Mouse (Mus musculus) lung, postnatal 10 days (tissue): Measurements from ENCODE around the gene Majin.
A peak's percentile ranks its signal among the peaks of the same experiment; 100 is the strongest.

ENCODE experiments used
- DNase-seq: peaks from one replicate; pipeline ENCODE4 v3.0.0; 2021

The Majin gene

GRCm38 (mm10) chr19:6230411-6230810 is 46.2 kb downstream of the Majin start:
- no peak for DNase-seq

DNA sequence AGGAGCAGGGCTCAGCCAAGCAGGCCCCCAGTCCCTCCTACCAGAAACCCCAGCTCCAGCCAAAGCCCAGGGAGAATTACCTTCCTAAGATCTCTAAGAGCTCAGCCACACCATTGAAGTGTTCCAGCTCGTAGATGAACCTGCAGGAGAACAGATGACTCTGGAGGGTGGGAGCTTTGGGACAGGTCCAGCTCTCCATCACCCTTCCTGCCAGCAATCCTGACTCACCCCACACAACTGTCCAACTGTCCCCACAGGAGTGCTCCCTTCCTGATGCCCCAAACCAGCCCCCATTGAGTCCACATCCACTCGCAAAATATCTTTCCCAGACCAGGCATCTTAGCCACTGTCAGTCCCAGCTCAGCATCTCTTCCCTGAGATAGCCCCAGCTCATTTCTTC is 46.8 kb downstream of the Majin start:
- DNase-seq: no peak

DNA sequence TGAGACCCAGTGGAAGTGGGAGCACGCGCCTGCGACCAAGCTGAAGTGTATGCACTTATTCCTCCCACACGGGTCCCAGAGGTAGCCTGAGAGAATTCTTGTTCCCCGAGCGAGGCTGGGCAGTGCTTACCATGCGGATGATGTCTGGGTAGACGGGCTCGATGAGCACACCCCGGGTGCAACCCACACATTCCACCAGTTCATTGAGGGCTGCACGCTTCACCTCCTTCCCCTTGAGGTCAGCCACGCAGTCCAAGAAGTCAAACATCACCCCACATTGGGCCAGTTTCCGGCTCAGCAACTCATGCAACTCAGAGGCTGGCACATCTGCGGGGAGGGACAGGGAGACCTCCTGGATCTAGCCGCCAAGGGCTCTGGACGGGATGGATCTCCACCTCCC is 49.5 kb downstream of the Majin start:
- DNase-seq: no peak

- DNase-seq: peak; percentile 25
Measured at GRCm38 (mm10) chr19:6234337-6235083, 50.3 kb downstream of the Majin start.

- DNase-seq: peak; percentile 98
Measured at GRCm38 (mm10) chr19:6235084-6236052, 51.2 kb downstream of the Majin start, which contains the start of gene Ppp2r5b. TSS of gene Ppp2r5b (minus strand) at chr19:6235872.

- peak; percentile 97 for DNase-seq
Measured at GRCm38 (mm10) chr19:6236053-6236441, 51.9 kb downstream of the Majin start.

DNA sequence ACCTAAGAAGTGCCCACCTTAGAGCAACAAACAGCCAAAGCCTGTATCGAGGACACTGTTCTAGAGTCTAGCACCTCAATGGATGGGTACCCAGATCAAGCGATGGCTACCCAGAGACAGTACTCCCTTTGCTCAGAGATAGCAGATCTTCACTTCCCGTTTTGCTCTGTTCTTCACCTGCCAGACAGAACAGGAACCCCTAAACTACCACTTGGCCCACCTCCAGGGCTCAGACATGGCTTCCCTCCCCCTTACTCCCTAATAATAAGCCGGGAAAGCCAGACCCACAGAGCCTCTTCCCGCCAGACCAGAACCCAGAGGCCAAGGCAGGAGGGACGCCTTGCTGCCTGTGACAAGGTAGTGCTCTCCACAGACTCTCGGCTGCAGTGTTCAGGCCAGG is 52.7 kb downstream of the Majin start:
- DNase-seq: peak; percentile 19

- DNase-seq: no peak
Measured at GRCm38 (mm10) chr19:6238740-6239139, 54.6 kb downstream of the Majin start.

- no peak for DNase-seq
Measured at GRCm38 (mm10) chr19:6240136-6240535, 55.9 kb downstream of the Majin start.

DNA sequence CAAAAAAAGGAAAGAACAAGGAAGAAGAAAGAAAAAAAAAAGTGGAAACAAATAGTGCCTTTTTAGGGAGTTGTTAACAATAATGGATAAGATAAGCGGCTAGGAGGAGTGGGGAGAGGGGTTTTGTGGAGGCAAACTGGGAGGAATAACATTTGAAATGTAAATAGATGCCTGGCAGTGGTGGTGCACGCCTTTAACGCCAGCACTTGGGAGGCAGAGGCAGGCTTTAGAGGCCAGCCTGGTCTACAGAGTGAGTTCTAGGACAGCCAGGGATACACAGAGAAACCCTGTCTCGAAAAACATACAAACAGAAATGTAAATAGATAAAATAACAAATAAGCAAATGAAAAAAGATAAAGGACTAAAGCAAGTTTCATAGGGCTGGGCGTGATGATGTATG is 56.5 kb downstream of the Majin start:
- DNase-seq: no peak

DNA sequence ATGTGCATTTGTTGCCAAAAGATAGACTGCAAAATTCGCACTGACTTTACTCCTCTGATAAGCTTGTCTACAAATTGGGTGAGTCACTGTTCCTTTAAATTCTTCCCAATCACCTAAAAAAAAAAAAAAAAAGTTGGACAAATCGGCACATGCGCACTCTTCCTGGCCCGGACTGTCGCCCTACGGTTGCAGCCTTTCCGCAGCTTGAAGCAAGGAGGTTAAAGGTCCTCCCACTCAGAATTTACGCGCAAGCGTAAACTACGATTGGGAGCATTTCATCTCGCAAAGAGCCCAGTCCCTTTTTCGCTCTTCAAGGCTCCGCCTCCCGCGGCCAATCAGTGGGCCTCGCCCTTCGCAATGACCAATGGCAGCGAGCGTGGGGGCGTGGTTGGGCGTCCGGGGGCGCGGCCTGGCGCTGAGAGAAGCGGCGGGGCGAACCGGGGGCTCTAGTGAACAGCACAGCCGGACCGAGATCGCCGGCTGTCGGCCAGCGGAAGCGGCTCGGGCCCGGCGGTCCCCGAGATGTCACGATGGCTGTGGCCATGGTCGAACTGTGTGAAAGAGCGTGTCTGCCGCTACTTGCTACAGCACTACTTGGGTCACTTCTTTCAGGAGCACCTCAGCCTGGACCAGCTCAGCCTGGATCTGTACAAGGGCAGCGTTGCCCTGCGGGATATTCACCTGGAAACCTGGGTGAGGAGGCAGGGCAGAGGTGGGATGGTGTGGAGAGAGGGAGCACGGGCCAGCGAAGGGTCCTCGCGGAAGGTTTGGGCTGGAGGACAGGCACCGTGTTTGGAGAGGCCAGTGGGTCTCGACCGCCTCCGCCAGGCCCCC is 57.3 kb downstream of the Majin start, which contains the start of gene Atg2a:
Gene Atg2a (plus strand): TSS at position 395 of the 834 bp plus-strand sequence.
- peak; percentile 100 for DNase-seq

DNA sequence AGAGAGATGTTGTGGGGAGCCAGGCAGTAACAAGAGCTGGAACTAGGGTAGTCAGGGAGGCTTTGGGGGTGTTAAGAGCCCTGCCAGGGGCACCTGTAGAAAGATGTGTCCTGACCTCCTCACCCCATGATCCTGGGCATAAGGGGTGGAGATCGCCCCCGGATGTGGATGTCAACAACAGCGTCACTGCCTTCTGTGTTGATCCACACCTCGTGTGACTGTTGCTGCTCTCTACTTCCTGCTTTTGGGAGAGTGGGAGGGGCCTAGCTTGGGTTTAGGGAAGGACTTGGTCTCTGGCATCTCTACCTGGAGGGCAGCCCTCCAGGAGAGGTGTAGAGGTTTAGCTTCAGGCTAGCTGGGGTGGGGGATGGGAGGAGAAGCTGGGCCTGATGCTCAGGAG is 58.1 kb downstream of the Majin start:
- peak; percentile 84 for DNase-seq

DNA sequence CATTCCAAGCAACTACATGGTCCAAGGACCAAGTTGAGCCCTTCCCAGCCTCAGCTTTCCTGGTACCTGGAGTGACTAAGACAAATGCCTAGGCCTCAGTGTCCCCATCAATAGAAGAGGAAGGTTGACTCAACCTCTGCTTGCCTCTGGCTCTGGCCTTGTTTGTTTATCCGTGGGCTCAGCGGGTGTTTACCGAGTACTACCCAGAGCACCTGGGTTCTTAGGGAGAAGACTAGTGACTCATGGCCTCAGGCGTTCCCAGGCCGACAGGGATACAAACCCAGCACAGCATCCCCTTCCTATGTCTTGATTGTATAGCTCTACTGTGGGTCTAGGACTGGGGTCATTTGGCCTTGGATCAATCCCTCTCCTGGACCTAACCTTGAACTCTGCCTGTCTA is 59.0 kb downstream of the Majin start:
- no peak for DNase-seq

GRCm38 (mm10) chr19:6245806-6246205 is 61.6 kb downstream of the Majin start:
- no peak for DNase-seq

GRCm38 (mm10) chr19:6247526-6248300 is 63.5 kb downstream of the Majin start:
- DNase-seq: no peak

- DNase-seq: no peak
Measured at GRCm38 (mm10) chr19:6253021-6253420, 68.8 kb downstream of the Majin start.

GRCm38 (mm10) chr19:6260428-6260827 is 76.2 kb downstream of the Majin start:
- peak; percentile 55 for DNase-seq

DNA sequence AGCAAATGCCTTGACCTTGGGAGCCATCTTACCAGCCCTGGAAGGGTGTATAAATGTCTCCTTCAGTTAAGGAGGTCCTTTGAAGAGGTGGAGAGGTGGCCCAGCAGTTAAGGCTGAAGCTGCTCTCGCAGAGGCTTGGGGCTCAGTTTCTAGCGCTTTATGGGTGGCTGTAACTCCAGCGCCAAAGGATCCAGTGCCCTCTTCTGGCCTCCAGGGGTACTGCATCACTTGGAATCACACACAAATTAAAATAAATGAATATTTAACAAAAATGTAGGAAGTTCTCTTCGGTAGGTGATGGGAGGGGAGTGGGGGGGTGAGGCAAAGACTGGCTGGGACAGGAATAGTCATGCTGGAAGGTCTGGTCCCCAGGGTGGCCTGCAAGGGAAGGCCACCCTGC is 76.8 kb downstream of the Majin start:
- no peak for DNase-seq

- no peak for DNase-seq
Measured at GRCm38 (mm10) chr19:6261379-6261778, 77.2 kb downstream of the Majin start.

DNA sequence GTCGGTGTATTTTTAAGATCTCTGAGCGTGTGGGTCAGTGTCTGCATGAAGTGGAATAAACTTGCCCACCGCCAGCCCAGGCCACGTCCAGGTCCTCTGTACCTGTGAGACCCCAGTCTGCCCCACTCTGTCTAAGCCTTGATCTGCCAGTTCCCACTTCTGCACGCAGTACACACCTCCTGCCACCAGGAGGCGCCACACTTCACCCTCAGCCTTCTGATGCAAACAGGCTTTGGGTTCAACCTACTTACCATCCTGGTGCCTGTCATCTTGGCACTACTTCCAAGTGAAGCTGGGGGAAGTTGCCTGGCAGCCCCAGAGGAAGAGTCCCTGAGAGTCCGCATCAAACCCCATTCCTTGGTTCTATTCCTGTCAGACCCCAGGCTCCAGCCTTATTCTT is 78.0 kb downstream of the Majin start:
- peak; percentile 85 for DNase-seq

- no peak for DNase-seq
Measured at GRCm38 (mm10) chr19:6262839-6263433, 78.7 kb downstream of the Majin start.

DNA sequence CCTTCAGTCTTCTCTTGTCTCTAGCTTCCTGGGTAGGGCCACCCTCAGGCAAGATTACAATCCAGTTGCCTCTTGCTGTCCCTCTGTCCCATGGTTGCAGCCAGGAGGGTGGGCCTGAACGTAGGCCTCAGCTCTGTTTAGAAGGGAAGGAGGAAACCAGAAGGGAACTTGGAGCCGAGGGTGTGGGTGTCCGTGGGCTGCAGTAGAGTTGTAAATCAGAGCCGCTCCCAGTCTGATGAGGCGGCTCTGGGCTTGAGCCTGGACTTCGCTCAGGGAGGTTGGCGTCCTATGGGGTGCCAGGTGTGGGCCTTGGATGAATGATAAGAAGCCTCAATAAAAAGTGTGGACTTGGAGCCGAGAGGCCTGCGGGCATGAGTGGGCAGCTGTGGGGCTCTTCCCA is 80.0 kb downstream of the Majin start:
- DNase-seq: no peak
